ENCODE assay signal across 18 mouse cellular contexts in genomic region chr7:143110803-143111202, GRCm38 (mm10). TPM values are rescaled to one million over a fixed set of nuclear protein-coding genes. Genes with fewer than 3 reads are reported as not detected.
DNase-seq lines count a peak whose midpoint lies in the region; ATAC-seq and TF ChIP-seq lines count a peak whose summit lies in the region.
"Had no signal": no experiment of that assay in that cellular context is flagged by ENCODE, and none has a peak within 500 bp of the region (broad histone marks: within the 10 kb centered on the region; RNA-seq: fewer than 3 reads in every experiment).

No protein-coding gene starts in this region.

- H3K4me1 ChIP-seq in heart, embryonic 15.5 days (replicated peaks), result peaks cover 67% of the 10 kb centered on the region
- no peaks in the 10 kb centered on the region for H3K4me1 ChIP-seq in CH12.LX (ENCODE audit: control insufficient read depth in 1 of 2, insufficient read depth in 2 of 2)
- peaks cover 7 to 18% of the 10 kb centered on the region in 2 experiments for H3K4me1 ChIP-seq in MEL (ENCODE audit: control insufficient read depth in 1 of 2, insufficient read depth in 2 of 2, low read length in 2 of 2)

- ATAC-seq in heart, embryonic 15.5 days (replicated peaks; ENCODE audit: insufficient number of reproducible peaks, insufficient read depth, low FRiP score, low read depth), result no peak
- ATAC-seq: forebrain, embryonic 15.5 days; liver, embryonic 12.5 days; midbrain, embryonic 15.5 days had no signal

- peaks cover 5% of the 10 kb centered on the region; the same call in 1 of the 2 replicates for H3K9me3 ChIP-seq in heart, embryonic 15.5 days (replicated peaks)
- H3K9me3 ChIP-seq in CH12.LX (replicated peaks; ENCODE audit: low read length), result peaks cover 19% of the 10 kb centered on the region
- no peaks in the 10 kb centered on the region for H3K9me3 ChIP-seq in MEL (replicated peaks; ENCODE audit: insufficient read depth, low read length)
- H3K9me3 ChIP-seq: forebrain, embryonic 15.5 days; liver, embryonic 12.5 days; midbrain, embryonic 15.5 days had no signal

- H3K36me3 ChIP-seq in heart, embryonic 15.5 days, result no peaks in the 10 kb centered on the region
- H3K36me3 ChIP-seq in CH12.LX (replicated peaks in 1 of 2; ENCODE audit: control insufficient read depth in 1 of 2, insufficient read depth in 1 of 2, low read length in 1 of 2) (no peaks in the 10 kb centered on the region), MEL (ENCODE audit: control insufficient read depth in 1 of 2, insufficient read depth in 2 of 2, low read length in 2 of 2) (peaks cover 0 to 7% of the 10 kb centered on the region in 2 experiments; a peak in 2 of 4 replicates)
- H3K36me3 ChIP-seq: embryonic facial prominence, embryonic 10.5 days; forebrain, embryonic 15.5 days; liver, embryonic 12.5 days; midbrain, embryonic 15.5 days had no signal

- peak overlapping the region; percentile 94 for H3K27ac ChIP-seq in heart, embryonic 15.5 days
- H3K27ac ChIP-seq in CH12.LX (ENCODE audit: insufficient read depth, low read depth), result no peak overlapping the region
- no peak overlapping the region for H3K27ac ChIP-seq in MEL (ENCODE audit: control insufficient read depth, low read depth, low read length)
- H3K27ac ChIP-seq: embryonic facial prominence, embryonic 10.5 days; forebrain, embryonic 15.5 days; liver, embryonic 12.5 days; midbrain, embryonic 15.5 days had no signal

- TF ChIP-seq CTCF in CH12.LX (conservative IDR thresholded peaks at IDR 0.05 in 1 of 2, IDR thresholded peaks at IDR 0.05 in 1 of 2; ENCODE audit: low read depth in 2 of 2, low read length in 2 of 2) (peak in 1 of 2 experiments; percentile 38; a peak in 1 of 4 replicates), MEL (IDR thresholded peaks at IDR 0.05 in 2 of 3, conservative IDR thresholded peaks at IDR 0.05 in 1 of 3; ENCODE audit: control insufficient read depth in 1 of 3, insufficient read depth in 1 of 3, low read depth in 2 of 3, low read length in 3 of 3, poor library complexity in 1 of 3, severe bottlenecking in 1 of 3) (peak in 2 of 3 experiments; percentile 5 to 34; a peak in 2 of 6 replicates)

- WGBS in heart, embryonic 15.5 days, result 69% methylated on average over 1 of the region's 1 CpGs

- H3K9ac ChIP-seq in heart, embryonic 15.5 days, result 0 out of 2 replicates have a peak overlapping the region, but pooled peaks have one; percentile 0
- H3K9ac ChIP-seq in CH12.LX (ENCODE audit: insufficient read depth, low read depth) (no peak overlapping the region), MEL (ENCODE audit: control insufficient read depth, low read depth, low read length, poor library complexity, severe bottlenecking) (no peak overlapping the region)
- H3K9ac ChIP-seq: forebrain, embryonic 15.5 days; liver, embryonic 12.5 days; midbrain, embryonic 15.5 days had no signal

- DNase-seq in heart, postnatal 4 days, result no peak
- DNase-seq in CH12.LX (ENCODE audit: extremely low read depth), result no peak
- no peak for DNase-seq in MEL (ENCODE audit: low read depth, low spot score)
- DNase-seq in lung, postnatal 36 days, result peak; percentile 71
- DNase-seq in cerebellum, postnatal 36 days, result no peak
- DNase-seq in frontal cortex, adult 2 months (ENCODE audit: extremely low spot score in 1 of 2, low spot score in 1 of 2), result no peak
- DNase-seq: adrenal gland, postnatal 36 days; cerebellum, postnatal 10 days; gastrocnemius, postnatal 14 days; kidney, postnatal 36 days had no signal

- TF ChIP-seq POLR2A in CH12.LX (IDR thresholded peaks at IDR 0.05; ENCODE audit: low read depth, low read length) (no peak), MEL (IDR thresholded peaks at IDR 0.05; ENCODE audit: control insufficient read depth in 1 of 2, insufficient read depth in 1 of 2, low read depth in 1 of 2, low read length in 2 of 2, poor library complexity in 1 of 2) (no peak)

- peak overlapping the region; percentile 33 for H3K4me2 ChIP-seq in heart, embryonic 15.5 days
- no peak overlapping the region for H3K4me2 ChIP-seq in CH12.LX (ENCODE audit: insufficient read depth, low read depth, poor library complexity, severe bottlenecking)
- H3K4me2 ChIP-seq: forebrain, embryonic 15.5 days; liver, embryonic 12.5 days; midbrain, embryonic 15.5 days had no signal

- TF ChIP-seq EP300 in CH12.LX (IDR thresholded peaks at IDR 0.05; ENCODE audit: low read length) (no peak), MEL (IDR thresholded peaks at IDR 0.05; ENCODE audit: low read depth in 1 of 2, low read length in 2 of 2) (no peak)

- dilution Hi-C loops in CH12.LX (cut with MboI; ENCODE audit: extremely low pct_ligation_motif_present, extremely low pct_unique_long_range_greater_than_20kb, low sequenced_read_pairs), result no loop called here

- H3K79me2 ChIP-seq in CH12.LX (replicated peaks; ENCODE audit: control insufficient read depth, extremely low read depth, insufficient read depth, poor library complexity, severe bottlenecking) (no peaks in the 10 kb centered on the region), MEL (ENCODE audit: control insufficient read depth, insufficient read depth, low read length, poor library complexity) (no peaks in the 10 kb centered on the region)

- H3K4me3 ChIP-seq in heart, embryonic 15.5 days, result no peak overlapping the region
- H3K4me3 ChIP-seq in CH12.LX (replicated peaks in 1 of 3; ENCODE audit: low read depth in 2 of 3, low read length in 2 of 3, poor library complexity in 1 of 3) (no peak overlapping the region), MEL (ENCODE audit: control insufficient read depth in 1 of 2, insufficient read depth in 1 of 2, low read depth in 2 of 2, low read length in 2 of 2) (no peak overlapping the region)
- H3K4me3 ChIP-seq: embryonic facial prominence, embryonic 10.5 days; erythroblast, embryonic 14.5 days; forebrain, embryonic 15.5 days; liver, embryonic 12.5 days; midbrain, embryonic 15.5 days had no signal

- peaks cover 22% of the 10 kb centered on the region for H3K27me3 ChIP-seq in heart, embryonic 15.5 days
- peaks cover 85% of the 10 kb centered on the region for H3K27me3 ChIP-seq in CH12.LX (replicated peaks)
- peaks cover 0 to 1% of the 10 kb centered on the region in 2 experiments; a peak in 1 of 4 replicates for H3K27me3 ChIP-seq in MEL (ENCODE audit: control insufficient read depth in 1 of 2, insufficient read depth in 2 of 2, low read length in 2 of 2)

- TF ChIP-seq RAD21 in CH12.LX (IDR thresholded peaks at IDR 0.05; ENCODE audit: low read depth, low read length) (no peak; the same call in 1 of the 2 replicates), MEL (IDR thresholded peaks at IDR 0.05; ENCODE audit: low read depth, low read length) (no peak; the same call in 1 of the 2 replicates)

- in situ Hi-C loops in CH12.LX (cut with MboI; ENCODE audit: low pct_ligation_motif_present, low pct_unique_long_range_greater_than_20kb, low sequenced_read_pairs), result no loop called here

TF ChIP-seq in CH12.LX, 34 proteins besides CTCF, POLR2A, EP300 and RAD21:
- TF ChIP-seq UBTF (IDR thresholded peaks at IDR 0.05; ENCODE audit: low read depth, low read length) (no peak), SMC3 (IDR thresholded peaks at IDR 0.05; ENCODE audit: low read depth, low read length) (peak; percentile 31; the same call in 1 of the 2 replicates)

TF ChIP-seq in MEL, 35 proteins besides CTCF, POLR2A, EP300 and RAD21 (continues in another document):
- no peak for TF ChIP-seq ZC3H11A (IDR thresholded peaks at IDR 0.05; ENCODE audit: low read depth, low read length)
- no peak for TF ChIP-seq ELF1 (IDR thresholded peaks at IDR 0.05; ENCODE audit: low read depth, low read length)
- TF ChIP-seq NRF1 (IDR thresholded peaks at IDR 0.05; ENCODE audit: insufficient read depth, low read depth, low read length, poor library complexity, severe bottlenecking), result no peak

RNA-seq across cellular contexts. Expression of gene Kcnq1, which starts 4.6 kb away (rescaled TPM):
- polyA plus RNA-seq in heart, embryonic 15.5 days (2015; fragmentation: Nextera tagmentation; extraction: Ambion mirVana), result 25.8 and 27.5 TPM in 2 replicates
- 10 to 100 TPM; 51.7 to 55.3 TPM for total RNA-seq in heart, postnatal 4 days (2021)
- total RNA-seq in CH12.LX (2012; rRNA removed) (not detected in 2 replicates), CH12.LX (2014; rRNA removed) (not detected in 2 replicates), MEL (2012; rRNA removed) (0.85 and 0.96 TPM in 2 replicates)
- polyA plus RNA-seq in CH12.LX (2012; ENCODE audit: insufficient read length, low read depth) (not detected in 2 replicates), MEL (2012; ENCODE audit: insufficient read depth in 1 of 2, insufficient read length in 2 of 2, low read depth in 1 of 2, low replicate concordance in 2 of 2, missing spikeins in 1 of 2) (under 1 TPM in 1 of 2 experiments, not detected in 1; 0.63 TPM)
- 0.74 and 1.4 TPM in 2 replicates for polyA plus RNA-seq in frontal cortex, adult 2 months (2012; rRNA removed)

RNA-seq across cellular contexts. Expression of gene Trpm5, which starts 16.4 kb away (rescaled TPM):
- polyA plus RNA-seq in heart, embryonic 15.5 days (2015; fragmentation: Nextera tagmentation; extraction: Ambion mirVana), result 3.8 and 4.7 TPM in 2 replicates
- total RNA-seq in heart, postnatal 4 days (2021), result under 1 TPM; 0.74 to 0.93 TPM
- total RNA-seq in CH12.LX (2012; rRNA removed) (1.3 and 1.5 TPM in 2 replicates), CH12.LX (2014; rRNA removed) (1.1 and 1.4 TPM in 2 replicates), MEL (2012; rRNA removed) (1.5 and 1.7 TPM in 2 replicates)
- polyA plus RNA-seq in CH12.LX (2012; ENCODE audit: insufficient read length, low read depth) (1.7 and 3.0 TPM in 2 replicates), MEL (2012; ENCODE audit: insufficient read depth in 1 of 2, insufficient read length in 2 of 2, low read depth in 1 of 2, low replicate concordance in 2 of 2, missing spikeins in 1 of 2) (1 to 10 TPM in 1 of 2 experiments, not detected in 1; 1.9 TPM)
- 0.04 and 0.13 TPM in 2 replicates for polyA plus RNA-seq in frontal cortex, adult 2 months (2012; rRNA removed)
- total RNA-seq: layer of hippocampus, postnatal 25 days; left cerebral cortex, postnatal 36 days had no signal
- polyA plus RNA-seq: erythroblast, embryonic 14.5 days had no signal

RNA-seq across cellular contexts. Expression of gene Tssc4, which starts 41.8 kb away (rescaled TPM):
- 45.7 and 66.2 TPM in 2 replicates for polyA plus RNA-seq in heart, embryonic 15.5 days (2015; fragmentation: Nextera tagmentation; extraction: Ambion mirVana)
- 10 to 100 TPM; 32.6 to 33.9 TPM for total RNA-seq in heart, postnatal 4 days (2021)
- total RNA-seq in CH12.LX (2012; rRNA removed) (49.8 and 58.7 TPM in 2 replicates), CH12.LX (2014; rRNA removed) (47.3 and 55.1 TPM in 2 replicates), MEL (2012; rRNA removed) (63.9 and 76.9 TPM in 2 replicates)
- polyA plus RNA-seq in CH12.LX (2012; ENCODE audit: insufficient read length, low read depth) (44.1 and 49.6 TPM in 2 replicates), MEL (2012; ENCODE audit: insufficient read depth in 1 of 2, insufficient read length in 2 of 2, low read depth in 1 of 2, low replicate concordance in 2 of 2, missing spikeins in 1 of 2) (10 to 100 TPM in 1 of 2 experiments, not detected in 1; 75.6 TPM)
- polyA plus RNA-seq in frontal cortex, adult 2 months (2012; rRNA removed), result 68.2 and 74.2 TPM in 2 replicates

RNA-seq across cellular contexts. Expression of gene Cd81, which starts 58.3 kb away (rescaled TPM):
- polyA plus RNA-seq in heart, embryonic 15.5 days (2015; fragmentation: Nextera tagmentation; extraction: Ambion mirVana), result 780 and 813 TPM in 2 replicates
- 100 to 1,000 TPM; 600 to 620 TPM for total RNA-seq in heart, postnatal 4 days (2021)
- total RNA-seq in CH12.LX (2012; rRNA removed), result 275 and 327 TPM in 2 replicates
- total RNA-seq in CH12.LX (2014; rRNA removed), result 334 and 352 TPM in 2 replicates
- polyA plus RNA-seq in CH12.LX (2012; ENCODE audit: insufficient read length, low read depth), result 318 and 325 TPM in 2 replicates
- total RNA-seq in MEL (2012; rRNA removed), result 86.8 and 105 TPM in 2 replicates
- polyA plus RNA-seq in MEL (2012; ENCODE audit: insufficient read depth in 1 of 2, insufficient read length in 2 of 2, low read depth in 1 of 2, low replicate concordance in 2 of 2, missing spikeins in 1 of 2), result 100 to 1,000 TPM in 1 of 2 experiments, not detected in 1; 133 TPM
- polyA plus RNA-seq in frontal cortex, adult 2 months (2012; rRNA removed), result 516 and 607 TPM in 2 replicates

Comparison
In these comparisons a context has a peak if more than half of its experiments do, and no peak if none do; other contexts are left out.
1. RNA of gene Kcnq1, which starts 4.6 kb away (polyA plus RNA-seq): 25.8 to 27.5 TPM in heart, embryonic 15.5 days; 0.74 to 1.4 TPM in frontal cortex, adult 2 months, 0.63 TPM in MEL and not detected in CH12.LX; every median in the first group is over 10 times any median in the second.